Mouse (Mus musculus) lung, postnatal 14 days (tissue): ENCODE measurements around the gene Gm11034.

ENCODE experiments used
- DNase-seq: peaks from one replicate; pipeline ENCODE4 v3.0.0; 2021

Gene Gm11034

GRCm38 (mm10) chr8:72213536-72213935 lies at the start of gene Gm11034:
Gm11034 (minus strand) TSS chr8:72213636.
- DNase-seq: no peak

GRCm38 (mm10) chr8:72262756-72263155 lies 49.3 kb upstream of the Gm11034 start:
- no peak for DNase-seq

DNA sequence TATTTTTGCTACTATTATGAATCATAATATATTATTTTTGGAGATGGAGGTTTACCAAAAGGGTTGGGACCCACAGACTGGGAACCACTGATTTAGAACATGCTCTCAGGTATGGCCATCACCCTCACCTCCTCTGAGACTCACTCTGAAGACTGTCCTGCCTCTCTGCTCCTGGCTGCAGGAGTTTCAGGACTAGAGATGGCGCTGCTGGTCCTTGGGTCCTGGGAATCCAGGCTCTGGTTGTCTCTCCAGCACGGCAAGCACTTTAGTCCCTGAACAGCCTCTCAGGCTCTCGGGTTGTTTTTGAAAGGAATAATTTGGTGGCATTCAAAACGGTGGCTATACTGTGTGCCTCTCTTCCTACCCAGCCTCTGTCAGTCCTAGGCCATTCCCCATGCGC lies 48.4 kb upstream of the Gm11034 start:
- DNase-seq: peak; percentile 45

DNA sequence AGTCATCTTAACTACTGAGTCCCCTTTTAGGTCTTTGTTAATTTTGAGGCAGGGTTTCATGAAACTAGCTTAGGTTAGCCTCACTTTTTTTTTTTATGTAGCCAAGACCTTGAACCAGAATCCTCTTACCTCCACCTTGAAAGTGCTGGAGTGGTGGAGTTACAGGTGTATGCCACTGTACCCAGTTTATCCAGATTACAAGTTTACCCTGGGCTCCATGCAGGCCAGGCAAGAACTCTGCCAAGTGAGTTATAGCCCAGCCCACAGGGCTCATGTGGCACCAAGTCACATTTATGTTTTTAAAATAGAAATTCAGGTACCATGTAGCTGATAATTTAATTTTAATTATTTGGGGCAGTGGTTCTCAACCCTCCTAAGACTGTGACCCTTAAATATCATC lies 48.0 kb upstream of the Gm11034 start:
- DNase-seq: no peak

- DNase-seq: peak; percentile 70
Observed at GRCm38 (mm10) chr8:72261019-72261418, 47.6 kb upstream of the Gm11034 start.

DNA sequence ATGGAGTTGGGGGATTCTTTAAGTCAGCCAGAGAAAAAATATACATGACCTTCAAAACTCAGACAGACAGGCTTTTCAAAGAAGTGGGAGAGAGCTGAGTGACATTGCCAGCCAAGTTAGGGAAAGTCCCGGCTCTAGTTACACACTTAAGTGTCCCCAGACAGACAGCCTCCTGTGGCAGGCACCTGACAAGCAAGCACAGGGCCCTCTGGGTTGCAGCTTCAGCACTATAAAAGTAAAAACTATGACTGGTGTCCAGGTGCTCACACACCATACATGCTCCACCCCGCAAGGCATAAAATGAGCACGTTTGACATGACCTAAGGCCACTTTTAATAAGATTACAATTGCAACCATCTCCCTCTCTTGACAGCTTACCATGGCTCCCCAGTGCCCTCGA lies 47.1 kb upstream of the Gm11034 start:
- DNase-seq: no peak

- no peak for DNase-seq
Observed at GRCm38 (mm10) chr8:72259862-72260261, 46.4 kb upstream of the Gm11034 start.

DNA sequence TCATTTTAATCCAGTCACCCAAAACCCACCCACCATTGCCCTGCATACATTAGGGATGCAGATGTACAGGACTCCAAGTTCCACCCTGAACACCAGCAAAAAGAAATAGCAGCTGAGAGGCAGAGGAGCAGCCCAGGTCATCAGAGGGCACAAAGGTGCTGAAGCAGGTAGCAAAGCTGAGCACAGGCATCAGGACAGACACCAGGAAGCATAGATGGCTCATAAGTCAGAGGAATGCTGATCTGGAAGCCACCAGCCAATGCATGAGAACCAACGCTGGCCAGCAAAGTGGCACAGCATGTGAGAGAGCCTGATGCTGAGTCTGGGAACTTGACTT lies 44.4 kb upstream of the Gm11034 start:
- DNase-seq: no peak

DNA sequence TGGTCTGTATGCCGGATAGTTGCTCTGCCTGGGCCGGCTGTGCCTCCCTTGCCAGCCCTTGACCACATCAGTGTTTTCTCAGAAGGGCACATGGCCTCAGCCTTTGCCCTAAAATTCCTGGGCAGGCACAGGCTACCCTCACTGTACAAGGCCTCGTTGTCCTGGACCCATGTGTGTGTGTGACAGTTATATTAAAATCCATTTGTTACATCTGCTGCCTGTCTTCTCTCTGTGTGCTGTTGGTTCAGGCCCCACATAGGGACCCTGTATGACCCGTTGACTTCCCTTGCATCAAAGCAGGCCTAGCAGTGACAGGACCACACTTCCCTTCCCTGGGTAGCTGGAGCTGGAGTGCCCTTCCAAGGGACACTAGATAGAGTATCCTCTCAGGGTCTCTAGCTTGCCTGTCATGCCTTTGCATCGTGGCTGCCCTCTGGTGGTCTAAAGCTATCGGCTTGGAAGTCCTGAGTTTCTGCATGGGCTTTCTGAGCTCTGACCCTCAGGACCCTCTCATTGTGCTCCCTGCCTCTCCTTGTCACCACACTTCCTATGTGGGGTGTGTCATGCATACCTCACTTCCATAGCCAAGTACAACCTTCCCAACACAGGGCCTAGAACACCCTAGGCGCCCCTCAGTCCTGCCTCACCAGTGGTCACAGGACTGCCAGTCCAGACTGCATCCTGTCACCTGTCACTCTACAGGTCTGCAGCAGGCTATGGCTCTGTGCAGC lies 43.9 kb upstream of the Gm11034 start:
- DNase-seq: peak; percentile 53

DNA sequence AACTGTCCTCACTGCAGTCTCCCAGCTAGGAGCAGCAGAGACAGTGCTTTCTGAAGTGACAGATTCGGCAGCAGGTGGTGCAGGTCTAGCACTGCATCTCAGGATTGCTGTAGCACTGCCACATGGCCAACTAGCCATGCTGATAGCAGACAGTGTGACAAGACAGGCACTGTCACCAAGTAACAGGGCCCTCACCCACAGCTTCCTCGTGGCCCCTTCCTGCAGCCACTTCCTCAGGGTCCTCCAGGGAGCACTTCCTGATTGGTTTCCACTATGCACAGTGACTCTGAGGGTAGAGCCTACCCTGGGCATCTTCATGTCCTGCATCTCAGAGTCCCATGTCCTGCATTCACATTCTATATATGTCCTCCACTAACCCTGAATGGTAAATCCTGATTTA lies 31.2 kb upstream of the Gm11034 start:
- DNase-seq: no peak

DNA sequence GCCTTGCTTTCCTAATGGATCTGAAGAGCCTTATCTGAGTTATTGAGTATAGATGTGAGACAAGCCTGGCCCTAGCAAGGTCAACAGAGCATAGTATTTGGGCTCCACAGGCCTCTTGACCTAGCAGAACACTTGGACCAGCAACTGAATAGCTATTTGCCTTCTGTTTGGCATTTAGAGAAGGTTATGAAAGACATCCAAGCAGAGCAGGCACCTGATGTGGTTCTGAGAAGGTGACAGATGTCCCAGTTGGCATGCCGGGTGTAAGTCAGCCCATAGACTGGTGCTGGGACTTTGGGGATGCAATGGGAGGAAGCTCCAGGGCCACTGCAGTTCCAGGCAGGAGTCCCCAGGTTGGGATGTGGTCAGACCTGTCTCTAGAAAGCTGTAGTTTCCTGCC lies 28.8 kb upstream of the Gm11034 start:
- DNase-seq: no peak

GRCm38 (mm10) chr8:72240951-72241350 lies 27.5 kb upstream of the Gm11034 start:
- DNase-seq: no peak

DNA sequence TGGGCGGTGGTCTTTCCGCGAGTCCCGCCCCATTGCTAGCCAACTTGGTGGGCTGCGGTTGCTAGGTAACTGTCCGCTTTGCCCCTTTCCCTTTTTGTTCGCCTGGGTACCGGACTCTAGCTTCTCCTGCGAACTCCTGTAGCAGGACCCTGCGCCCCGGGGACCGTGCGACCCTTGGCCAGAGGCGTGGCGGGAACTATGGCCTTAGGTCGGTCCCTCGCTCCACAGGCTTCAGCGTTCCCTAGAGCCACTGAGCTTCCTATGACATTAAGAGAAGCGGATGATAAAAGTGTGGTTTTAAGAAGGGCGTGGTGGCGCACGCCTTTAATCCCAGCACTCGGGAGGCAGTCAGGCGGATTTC lies 26.9 kb upstream of the Gm11034 start:
- DNase-seq: no peak

DNA sequence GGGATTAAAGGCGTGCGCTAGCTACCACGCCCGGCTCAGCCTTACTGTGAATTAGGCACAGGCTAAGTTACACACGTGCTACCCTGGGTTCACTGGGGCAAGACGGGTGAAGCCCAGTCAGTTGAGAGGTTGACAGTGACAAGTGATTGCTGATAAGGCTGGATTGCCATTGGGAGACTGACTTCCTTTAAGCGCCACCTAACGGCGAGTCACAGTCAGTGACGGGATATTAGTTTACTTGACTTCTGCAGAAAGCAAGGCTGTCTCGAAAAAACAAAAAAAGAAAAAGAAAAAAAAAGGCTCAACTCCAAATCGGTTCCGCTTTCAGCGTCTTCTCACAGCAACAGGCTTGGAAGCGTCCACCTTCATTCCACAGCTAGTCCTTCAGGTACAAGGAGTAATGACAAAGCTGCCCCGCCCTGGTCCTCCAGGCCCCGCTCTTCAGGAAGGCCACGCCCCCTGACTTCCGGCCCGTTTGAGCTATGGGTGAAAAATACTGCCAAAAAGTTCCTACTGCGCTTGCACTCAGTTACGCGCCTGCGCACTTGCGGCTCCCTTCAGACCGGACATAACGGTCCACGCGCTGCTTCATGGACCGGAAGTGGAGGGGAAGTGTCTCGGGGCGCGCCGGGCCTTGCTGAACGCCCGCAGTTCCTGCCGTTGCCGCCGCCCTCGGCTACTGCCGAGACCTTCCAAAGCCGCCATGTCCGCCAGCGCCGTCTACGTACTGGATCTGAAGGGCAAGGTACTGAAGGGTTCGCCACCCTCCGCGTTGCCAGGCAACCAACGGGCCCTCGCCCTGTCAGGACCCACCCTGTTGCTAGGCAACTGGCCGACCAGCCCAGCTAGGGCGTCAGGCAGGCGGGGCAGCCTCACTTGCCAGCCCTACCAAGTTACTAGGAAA lies 26.3 kb upstream of the Gm11034 start, which contains the start of gene Ap1m1:
TSS of gene Ap1m1 (plus strand) at position 520 of the 904 bp plus-strand sequence.
- DNase-seq: peak; percentile 98

DNA sequence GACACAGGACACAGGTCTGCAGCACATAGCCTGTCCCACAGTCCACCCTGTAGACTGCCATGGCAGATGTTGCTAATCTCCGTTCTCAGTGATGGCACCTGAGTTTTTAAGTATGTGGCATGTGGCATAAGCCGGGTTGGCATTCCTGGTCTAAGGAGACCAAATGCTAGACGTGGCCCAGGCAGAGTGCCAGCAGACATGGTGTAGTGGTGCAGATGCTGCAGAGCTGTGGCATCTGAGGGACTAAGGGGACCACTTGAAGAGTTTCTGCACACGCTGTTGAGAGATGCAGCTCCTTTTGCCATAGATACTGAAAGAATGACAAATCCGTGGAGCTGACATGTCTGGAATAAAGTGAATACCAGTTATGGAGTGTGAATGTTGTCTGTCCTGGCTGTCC lies 9.2 kb upstream of the Gm11034 start:
- DNase-seq: no peak

DNA sequence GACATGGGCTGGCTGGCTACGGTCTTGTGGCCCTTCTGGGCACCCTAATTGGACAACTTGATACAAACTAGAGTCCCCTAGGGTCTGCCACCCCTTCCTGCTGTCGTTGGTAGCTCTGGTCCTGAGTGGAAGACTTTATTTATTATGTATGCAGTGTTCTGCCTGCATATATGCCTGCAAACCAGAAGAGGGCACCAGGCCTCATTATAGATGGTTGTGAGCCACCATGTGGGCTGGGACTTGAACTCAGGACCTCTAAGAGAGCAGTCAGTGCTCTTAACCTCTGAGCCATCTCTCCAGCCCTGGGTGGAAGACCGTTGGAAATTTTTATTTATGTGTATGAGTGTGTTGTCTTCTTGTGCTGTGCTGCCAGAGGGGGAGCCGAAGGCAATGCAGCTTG lies 7.3 kb upstream of the Gm11034 start:
- DNase-seq: no peak

- peak; percentile 91 for DNase-seq
Observed at GRCm38 (mm10) chr8:72219541-72220363, 6.3 kb upstream of the Gm11034 start, which contains the start of gene Fam32a. Fam32a (plus strand) TSS chr8:72219730.

GRCm38 (mm10) chr8:72218781-72219540 lies 5.5 kb upstream of the Gm11034 start:
- DNase-seq: no peak

DNA sequence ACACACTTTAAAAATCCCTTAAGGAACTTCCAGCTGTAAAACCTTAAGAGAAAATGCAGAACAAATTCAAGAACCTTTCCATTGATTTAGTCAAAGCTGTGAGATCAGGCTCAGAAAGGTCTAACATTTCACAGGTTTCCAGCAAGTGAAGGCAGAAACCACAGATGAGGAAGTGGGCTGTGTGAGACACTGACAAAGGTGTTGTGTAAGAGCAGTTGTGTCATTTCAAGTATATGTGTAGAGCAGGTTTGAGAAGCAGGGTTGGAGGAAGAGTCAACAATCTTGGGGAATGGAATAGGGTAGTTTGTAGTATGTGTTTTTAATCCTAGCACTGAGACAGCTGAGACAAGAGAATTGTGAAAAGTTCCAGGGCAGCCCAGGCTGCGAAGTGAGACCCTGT lies 2.4 kb upstream of the Gm11034 start:
- DNase-seq: no peak

DNA sequence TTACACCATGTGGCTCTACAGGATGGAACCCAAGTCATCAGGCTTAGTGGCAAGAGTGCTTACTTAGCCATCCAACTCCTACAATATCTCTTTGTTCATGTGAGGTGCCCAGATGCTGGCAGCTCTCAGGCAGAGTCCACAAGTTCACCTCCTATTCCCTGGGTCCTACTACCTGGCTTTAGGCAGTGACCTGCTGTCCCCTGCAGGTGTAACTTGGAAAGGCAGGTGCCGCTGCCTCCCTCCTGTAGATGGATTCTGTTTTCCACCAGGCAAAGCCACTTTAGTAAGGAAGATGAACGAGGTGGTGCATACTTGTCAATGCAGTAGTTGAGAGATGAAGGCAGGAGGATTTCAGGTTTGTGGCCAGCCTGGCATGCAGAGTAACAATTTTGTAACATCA lies 1.6 kb upstream of the Gm11034 start:
- DNase-seq: peak; percentile 49

DNA sequence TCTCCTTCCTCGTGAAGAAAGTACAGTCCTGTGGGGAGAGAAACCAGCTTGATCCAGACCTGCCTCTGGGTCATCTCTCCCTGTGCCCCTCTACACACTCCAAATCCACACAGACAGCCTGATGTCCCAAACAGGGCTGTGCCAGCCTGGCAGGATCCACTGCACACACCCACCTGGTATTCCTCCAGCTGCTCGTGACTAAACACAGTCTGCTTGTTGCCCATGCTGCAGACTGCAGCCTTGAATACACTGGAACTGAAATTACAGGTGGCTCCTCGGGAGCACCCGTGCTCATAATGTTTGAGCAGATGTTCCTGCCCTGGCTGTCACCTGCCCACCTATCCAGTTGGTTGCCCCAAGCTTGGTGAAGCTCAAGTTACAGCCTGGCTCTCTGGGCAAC lies 685 bp downstream of the Gm11034 start, which contains the start of gene Cib3:
TSS of gene Cib3 (minus strand) at position 87 of the 400 bp plus-strand sequence.
- DNase-seq: no peak

GRCm38 (mm10) chr8:72211846-72212245 lies 1.6 kb downstream of the Gm11034 start:
- no peak for DNase-seq
